Mouse (Mus musculus) midbrain, postnatal 0 days (tissue): ENCODE results near the gene Colq. TPM values are rescaled to one million over a fixed set of nuclear protein-coding genes. Genes with fewer than 3 reads are reported as not detected.
A peak's percentile ranks its signal among the peaks of the same experiment; 100 is the strongest.

Source experiments
- ATAC-seq: fragments of 200-750 bp; cut with Nextera tagmentation; 2 replicates; pipeline ENCODE4 v1.8.0; 2017; ENCODE audit warnings: moderate number of reproducible peaks, mild to moderate bottlenecking, moderate TSS enrichment, moderate library complexity; ENCODE audit not compliant: low FRiP score
- DNase-seq: peaks from one replicate; pipeline ENCODE4 v3.0.0-alpha.2; 2015; ENCODE audit warnings: low spot score
- H3K27ac ChIP-seq: fragments of 300-500 bp; sonication (generic); 2 replicates; pipeline ENCODE4 v1.5.1; 2014; ENCODE audit warnings: low read depth, mild to moderate bottlenecking, low read length, mixed read lengths
- H3K27me3 ChIP-seq: fragments of 300-500 bp; sonication (generic); 2 replicates; pipeline ENCODE4 v1.6.1; 2014; ENCODE audit warnings: low read length, control low read depth, mixed read lengths; ENCODE audit not compliant: insufficient read depth
- H3K36me3 ChIP-seq: fragments of 300-500 bp; sonication (generic); 2 replicates; pipeline ENCODE4 v1.6.1; 2014; ENCODE audit warnings: low read length, control low read depth, mixed read lengths; ENCODE audit not compliant: insufficient read depth
- H3K4me1 ChIP-seq: fragments of 300-500 bp; sonication (generic); 2 replicates; pipeline ENCODE4 v1.6.1; 2014; ENCODE audit warnings: mild to moderate bottlenecking, control low read depth, antibody characterized with exemption, low read length, mixed read lengths; ENCODE audit not compliant: insufficient read depth
- H3K4me2 ChIP-seq: fragments of 300-500 bp; sonication (generic); 2 replicates; pipeline ENCODE4 v1.6.1; 2014; ENCODE audit warnings: low read depth, mild to moderate bottlenecking, low read length, mixed read lengths; ENCODE audit not compliant: poor library complexity, severe bottlenecking
- H3K4me3 ChIP-seq: fragments of 300-500 bp; sonication (generic); 2 replicates; pipeline ENCODE4 v1.5.1; 2014; ENCODE audit warnings: low read depth, mild to moderate bottlenecking, low read length, moderate library complexity
- H3K9ac ChIP-seq: fragments of 300-500 bp; sonication (generic); replicated peaks from 2 replicates; pipeline ENCODE4 v1.6.1; 2014; ENCODE audit warnings: mild to moderate bottlenecking, low read length, moderate library complexity, mixed read lengths; ENCODE audit not compliant: poor library complexity, severe bottlenecking
- H3K9me3 ChIP-seq: fragments of 300-500 bp; sonication (generic); 2 replicates; pipeline ENCODE4 v1.6.1; 2016; ENCODE audit warnings: low read length, control low read depth
- CTCF ChIP-seq: IDR thresholded peaks from 2 replicates; pipeline ENCODE4 v1.5.1; 2016; ENCODE audit warnings: antibody characterized with exemption, mild to moderate bottlenecking
- WGBS: fragments of 180-500 bp; shearing (Covaris S2); extraction: QIAGEN DNeasy Blood & Tissue Kit; methylation state at CpG from one replicate; pipeline ENCODE4 v1.1.7; 2014; 5-methylcytosine and 5-hydroxymethylcytosine counted together
- polyA plus RNA-seq: library from polyadenylated mRNA; unstranded; fragments of >200 nt; fragmentation: Nextera tagmentation; extraction: Ambion mirVana; gene quantifications from 2 replicates; pipeline ENCODE4 v1.2.1, GENCODE M21; 2015
- total RNA-seq: library from RNA; depleted of rRNA; stranded (reverse); fragments of >200 nt; gene quantifications from 2 replicates; pipeline ENCODE4 v1.2.3, GENCODE M21; 2014

Colq gene
- total and polyA plus RNA-seq, 2 experiments from 2014 or later: 0.06 TPM; not detected in 1

GRCm38 (mm10) chr14:31555963-31556434 lies 35.1 kb downstream of the Colq start:
- Histone ChIP-seq H3K36me3 (no peaks in the 10 kb centered on the region), H3K4me1 (no peaks in the 10 kb centered on the region), H3K27me3 (no peaks in the 10 kb centered on the region), H3K4me2 (no peak overlapping the region), H3K9me3 (no peaks in the 10 kb centered on the region), H3K9ac (no peak overlapping the region), H3K27ac (no peak overlapping the region), H3K4me3 (no peak overlapping the region)
- TF ChIP-seq CTCF: no peak
- ATAC-seq (no peak), DNase-seq (no peak)
- WGBS: 75% methylated on average over 14 of the region's 14 CpGs

- Histone ChIP-seq H3K36me3 (no peaks in the 10 kb centered on the region), H3K4me3 (no peak overlapping the region), H3K4me1 (no peaks in the 10 kb centered on the region), H3K27me3 (no peaks in the 10 kb centered on the region), H3K9me3 (no peaks in the 10 kb centered on the region), H3K27ac (no peak overlapping the region), H3K9ac (no peak overlapping the region), H3K4me2 (no peak overlapping the region)
- DNase-seq (no peak), ATAC-seq (no peak)
- no peak for TF ChIP-seq CTCF
- 93% methylated on average over 7 of the region's 7 CpGs for WGBS
Observed at GRCm38 (mm10) chr14:31555021-31555420, 36.1 kb downstream of the Colq start.

- 86% methylated on average over 11 of the region's 11 CpGs for WGBS
- H3K36me3 ChIP-seq: no peaks in the 10 kb centered on the region
- no peak for ATAC-seq
- H3K4me2 ChIP-seq: no peak overlapping the region
- no peaks in the 10 kb centered on the region for H3K4me1 ChIP-seq
- no peak overlapping the region for H3K4me3 ChIP-seq
- H3K27ac ChIP-seq: no peak overlapping the region
- TF ChIP-seq CTCF: no peak
- H3K27me3 ChIP-seq: no peaks in the 10 kb centered on the region
- H3K9me3 ChIP-seq: no peaks in the 10 kb centered on the region
- no peak for DNase-seq
- H3K9ac ChIP-seq: no peak overlapping the region
Observed at GRCm38 (mm10) chr14:31543885-31544442, 47.2 kb downstream of the Colq start.

- 78% methylated on average over 6 of the region's 6 CpGs for WGBS
Observed at GRCm38 (mm10) chr14:31537298-31537697, 53.8 kb downstream of the Colq start.

GRCm38 (mm10) chr14:31532656-31533055 lies 58.5 kb downstream of the Colq start:
- no peak for TF ChIP-seq CTCF
- H3K4me3 ChIP-seq: no peak overlapping the region
- no peak overlapping the region for H3K9ac ChIP-seq
- no peak overlapping the region for H3K27ac ChIP-seq
- H3K4me1 ChIP-seq: no peaks in the 10 kb centered on the region
- ATAC-seq (no peak), DNase-seq (no peak)
- H3K36me3 ChIP-seq: no peaks in the 10 kb centered on the region
- no peaks in the 10 kb centered on the region for H3K27me3 ChIP-seq
- WGBS: 52% methylated on average over 3 of the region's 3 CpGs
- no peak overlapping the region for H3K4me2 ChIP-seq
- H3K9me3 ChIP-seq: no peaks in the 10 kb centered on the region

More at GRCm38 (mm10) chr14:31537298-31537697, 53.8 kb downstream of the Colq start:
- no peaks in the 10 kb centered on the region for H3K4me1 ChIP-seq
- H3K9ac ChIP-seq: no peak overlapping the region
- H3K27me3 ChIP-seq: no peaks in the 10 kb centered on the region
- no peaks in the 10 kb centered on the region for H3K9me3 ChIP-seq
- DNase-seq (peak; percentile 69), ATAC-seq (no peak)
- no peak for TF ChIP-seq CTCF
- H3K4me3 ChIP-seq: no peak overlapping the region
- H3K4me2 ChIP-seq: no peak overlapping the region
- no peak overlapping the region for H3K27ac ChIP-seq
- H3K36me3 ChIP-seq: no peaks in the 10 kb centered on the region

GRCm38 (mm10) chr14:31531506-31532148 lies 59.5 kb downstream of the Colq start:
- 70% methylated on average over 12 of the region's 12 CpGs for WGBS
- TF ChIP-seq CTCF: no peak
- H3K4me3 ChIP-seq: no peak overlapping the region

More at GRCm38 (mm10) chr14:31531506-31532148, 59.5 kb downstream of the Colq start:
- Histone ChIP-seq H3K9ac (no peak overlapping the region), H3K4me2 (no peak overlapping the region), H3K27ac (no peak overlapping the region), H3K9me3 (no peaks in the 10 kb centered on the region), H3K4me1 (no peaks in the 10 kb centered on the region), H3K27me3 (no peaks in the 10 kb centered on the region), H3K36me3 (no peaks in the 10 kb centered on the region)
- no peak for ATAC-seq
- no peak for DNase-seq
